Mouse (Mus musculus) layer of hippocampus, postnatal 36 days (tissue): ENCODE results near the gene Hsdl2. TPM values are rescaled to one million over a fixed set of nuclear protein-coding genes. Genes with fewer than 3 reads are reported as not detected.

ENCODE experiments used
- DNase-seq, 2 experiments: peaks; one replicate each; pipeline ENCODE4 v3.0.0; 2022
- total RNA-seq, 2 experiments: library from RNA; stranded (reverse); gene quantifications; 2 replicates each; pipeline ENCODE4 v1.2.3; 2021

Hsdl2 gene
- total RNA-seq, 2 experiments from 2014 or later = 28.2 to 29.0 TPM

DNA sequence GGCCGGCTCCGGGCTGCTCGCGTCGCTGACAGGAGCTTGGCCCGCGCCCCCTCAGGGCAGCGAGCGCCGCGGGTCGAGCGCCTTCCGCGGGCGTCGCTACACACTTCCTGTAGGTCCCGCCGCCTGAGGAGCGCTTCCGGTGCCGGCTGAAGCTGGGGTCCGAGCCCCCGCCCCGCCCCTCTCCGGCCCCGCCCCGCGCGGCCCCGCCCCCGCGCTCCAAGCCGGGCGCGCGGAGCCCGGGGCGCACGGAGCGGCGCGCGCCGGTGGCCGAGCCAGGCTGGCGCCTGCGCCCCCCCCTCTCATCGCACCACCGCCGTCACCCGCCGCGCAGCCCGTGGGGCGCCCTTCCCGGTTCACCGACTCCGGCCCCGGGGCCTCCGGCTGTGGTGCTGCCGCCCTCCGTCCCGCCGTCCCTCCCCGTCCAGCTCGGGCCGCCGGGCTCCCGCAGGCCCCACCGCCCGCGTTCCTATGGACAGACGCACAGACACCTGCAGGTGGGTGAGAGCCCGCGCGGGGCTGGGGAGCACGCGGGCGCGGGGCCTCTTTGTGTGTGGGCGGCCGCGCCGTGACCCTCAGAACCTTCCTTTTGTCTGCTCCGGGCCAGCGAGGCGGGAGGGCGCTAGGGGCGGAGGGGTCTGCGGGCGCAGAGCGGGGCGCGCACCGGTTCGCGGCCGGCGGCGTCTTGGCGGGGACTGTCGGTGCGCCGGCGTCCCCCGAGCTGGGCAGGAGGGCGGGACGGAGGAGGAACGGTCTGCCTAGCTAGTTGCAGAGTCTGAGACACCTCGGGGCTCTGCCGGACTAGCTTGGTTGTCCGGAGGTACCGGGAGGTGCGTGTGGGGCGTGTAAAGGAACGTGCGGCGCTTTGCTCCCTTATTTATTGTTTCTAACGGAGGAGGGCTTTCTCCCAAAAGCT lies 44.9 kb downstream of the Hsdl2 start, which contains the start of gene E130308A19Rik:
Gene E130308A19Rik, plus strand, starts transcription at position 214 of the 913 bp plus-strand sequence.
- DNase-seq = peak; percentile 58 to 59

DNA sequence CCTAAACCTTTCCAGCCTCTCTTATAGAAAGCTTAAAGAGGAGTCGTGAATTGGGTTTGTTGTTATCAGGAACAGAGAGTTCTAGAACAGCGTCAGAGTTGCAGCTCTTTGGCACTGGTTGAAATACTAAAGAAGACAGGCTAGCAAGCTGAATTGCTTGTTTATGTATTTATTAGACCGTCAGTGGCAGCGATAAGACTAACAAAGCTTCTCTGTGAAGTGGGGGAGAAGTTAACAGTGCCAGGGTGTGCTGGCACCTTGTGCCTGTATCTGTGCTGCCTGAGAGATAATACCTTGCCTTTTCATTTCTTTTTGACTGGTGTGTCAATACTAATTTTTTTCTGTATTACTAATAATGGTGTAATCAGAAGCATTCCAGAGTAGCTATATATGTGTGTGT lies 46.9 kb downstream of the Hsdl2 start:
- no peak for DNase-seq

DNA sequence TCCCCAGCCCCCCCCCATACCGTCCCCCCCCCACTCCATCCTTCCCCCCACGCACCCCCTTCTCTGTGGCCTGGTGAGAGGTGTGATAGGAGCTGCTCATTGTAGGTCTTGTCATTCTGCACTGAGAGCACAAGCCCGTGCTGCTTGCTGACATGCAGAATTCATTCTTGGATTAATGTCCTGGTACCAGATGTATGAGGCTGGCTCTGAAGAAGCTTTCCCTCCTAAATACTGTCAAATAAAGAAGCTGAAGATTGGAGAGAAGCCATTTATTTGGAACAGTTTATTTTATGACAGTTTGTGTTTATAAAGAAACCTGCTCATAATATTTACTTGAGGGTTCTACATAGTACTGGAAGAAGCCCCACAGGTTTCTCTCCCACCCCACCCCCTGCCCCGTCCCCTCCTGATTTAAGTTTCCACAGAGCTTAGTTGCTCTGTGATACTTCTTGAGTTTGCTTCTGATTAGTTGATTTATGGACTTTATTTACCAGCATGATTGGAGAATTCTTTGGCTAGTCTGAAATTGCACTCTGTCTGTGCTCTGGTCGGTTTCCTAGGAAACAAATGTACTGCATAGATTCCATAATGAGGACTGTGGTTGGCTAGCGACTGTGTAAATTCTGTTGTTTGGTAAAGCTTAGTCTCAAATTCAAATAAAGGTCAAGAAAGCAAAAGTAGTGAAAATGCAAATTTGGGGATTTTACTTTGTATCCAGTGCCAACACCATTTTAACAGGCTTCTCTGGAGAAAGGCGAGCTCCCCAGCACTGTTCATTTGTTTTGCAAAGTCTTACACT lies 47.9 kb downstream of the Hsdl2 start:
- DNase-seq = no peak

DNA sequence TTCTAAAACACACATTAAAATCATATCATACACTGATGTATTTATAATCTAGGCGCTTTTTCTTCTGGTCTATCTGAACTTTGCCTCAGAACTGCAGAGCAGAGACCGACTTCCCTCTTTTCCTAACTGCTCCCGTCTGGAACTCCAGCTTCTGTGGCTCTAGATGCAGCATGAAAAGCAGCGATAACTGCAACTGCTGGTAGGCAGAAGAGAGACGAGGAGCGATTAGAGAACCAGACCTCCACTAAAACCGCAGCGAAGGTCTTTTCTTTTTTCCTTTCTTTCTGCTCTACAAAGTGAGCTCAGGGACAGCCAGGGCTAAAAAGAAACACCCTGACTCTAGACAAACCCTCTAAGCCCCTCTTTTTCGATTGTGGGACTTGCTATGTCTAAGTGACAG lies 48.8 kb downstream of the Hsdl2 start:
- DNase-seq = no peak

DNA sequence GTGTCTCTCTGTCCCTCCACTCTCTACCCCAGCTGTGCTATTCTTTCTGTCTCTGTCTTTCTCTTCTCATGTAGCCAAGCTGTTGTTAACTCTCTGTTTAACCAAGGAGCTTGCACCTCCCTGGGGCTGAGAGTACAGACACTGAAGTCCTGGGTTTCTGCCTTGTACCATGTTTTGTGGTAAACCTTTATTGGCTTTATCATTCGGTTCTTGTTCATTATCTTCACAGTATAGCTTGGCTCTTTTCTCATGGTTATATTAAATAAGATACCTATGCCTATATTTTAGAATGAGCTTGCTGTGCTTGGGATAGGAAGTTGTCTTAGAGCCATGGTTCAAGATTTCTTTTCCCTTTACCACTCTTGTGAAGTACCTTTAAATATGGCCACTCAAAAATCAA lies 53.2 kb downstream of the Hsdl2 start:
- DNase-seq = no peak

DNA sequence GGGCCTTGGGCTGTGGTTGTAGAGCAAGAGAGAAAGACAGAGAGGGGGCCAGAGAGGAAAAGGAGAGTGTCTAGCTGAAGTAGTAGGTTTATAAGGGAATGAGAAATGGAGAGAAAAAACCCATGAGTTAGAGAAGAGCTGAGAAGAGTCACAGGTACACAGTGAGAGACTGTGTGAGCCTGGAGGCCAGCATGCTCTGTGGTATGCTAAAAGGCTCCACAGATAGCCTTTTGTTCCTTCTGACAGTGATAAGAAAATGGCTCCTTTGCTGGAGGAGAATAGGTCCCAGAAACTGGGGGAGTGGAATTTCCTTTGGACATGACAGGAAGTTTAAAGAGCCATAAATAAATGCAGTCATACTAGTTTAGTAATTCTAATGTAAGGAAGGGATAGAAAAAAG lies 57.8 kb downstream of the Hsdl2 start:
- DNase-seq = no peak

DNA sequence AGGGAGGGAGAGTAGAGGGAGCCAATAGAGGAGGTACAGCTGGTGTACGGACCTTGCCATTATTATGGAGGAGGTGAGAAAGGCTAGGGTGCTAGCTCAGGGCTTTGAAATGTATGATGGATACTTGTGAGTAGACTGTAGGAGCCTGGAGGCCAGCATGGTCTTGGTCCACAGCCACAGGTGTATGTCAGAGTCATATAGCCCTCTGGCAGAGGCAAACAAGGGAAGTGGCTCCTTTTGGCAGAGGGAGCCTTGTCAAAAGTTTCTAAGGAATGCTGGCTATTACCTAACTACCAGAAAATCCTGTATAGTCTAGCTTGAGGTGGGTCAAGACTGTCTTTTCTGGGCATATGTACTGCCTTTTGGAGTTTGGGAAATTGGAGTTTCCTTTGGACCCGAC lies 59.4 kb downstream of the Hsdl2 start:
- no peak for DNase-seq

DNA sequence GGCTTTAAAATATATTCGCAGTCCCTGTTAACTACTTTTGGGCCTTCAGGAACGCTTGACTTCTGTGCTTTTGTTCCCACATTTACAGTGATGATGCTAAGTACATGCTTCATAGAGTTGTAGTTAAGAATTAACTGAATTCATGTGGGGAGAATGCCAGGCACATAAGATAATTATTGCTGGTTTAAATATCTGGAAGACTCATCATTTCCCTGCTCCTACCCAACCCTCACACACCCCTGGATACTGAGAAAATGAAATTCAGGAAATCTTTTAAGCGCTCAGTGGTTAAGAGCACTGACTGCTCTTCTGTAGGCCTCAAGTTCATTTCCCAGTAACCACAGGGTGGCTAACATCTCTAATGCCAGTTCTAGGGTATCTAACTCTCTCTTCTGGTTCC lies 60.7 kb downstream of the Hsdl2 start:
- no peak for DNase-seq

DNA sequence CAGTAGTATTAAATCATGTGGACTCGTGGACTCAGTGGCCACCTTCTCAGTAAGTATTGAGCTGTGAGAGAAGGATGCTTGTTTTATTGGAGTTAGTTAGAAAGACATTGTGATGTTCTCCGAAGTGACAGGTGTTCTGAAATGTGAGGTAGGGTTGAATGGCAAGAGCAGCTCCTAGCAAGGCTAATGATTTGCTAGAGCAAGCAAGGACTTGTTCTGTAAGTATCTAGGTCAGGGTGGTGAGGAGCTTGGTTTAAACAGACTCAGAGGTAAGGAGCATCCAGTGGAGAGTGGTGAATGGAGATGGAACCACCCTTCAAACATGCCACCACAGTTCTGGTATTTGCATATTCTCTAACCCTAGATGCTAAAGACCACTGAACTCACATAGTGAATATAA lies 61.3 kb downstream of the Hsdl2 start:
- DNase-seq = no peak

DNA sequence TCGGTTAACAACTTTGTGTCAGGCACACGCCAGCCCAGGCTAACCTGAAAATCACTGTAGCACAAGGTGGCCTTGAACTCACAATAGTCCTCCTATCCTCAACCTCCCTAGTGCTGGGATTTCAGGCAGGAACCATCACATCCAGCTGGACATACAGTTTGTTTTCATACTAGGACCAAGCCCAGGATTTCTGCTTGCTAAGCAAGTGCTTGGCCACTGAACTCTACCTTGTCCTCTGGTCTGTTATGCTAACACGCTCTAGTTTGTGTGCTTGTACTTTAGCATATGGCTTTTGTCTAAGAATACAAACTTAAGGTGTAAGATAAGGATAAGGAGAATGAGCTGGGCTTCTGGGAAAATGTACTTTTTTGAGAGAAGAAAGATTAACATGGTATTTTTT lies 63.1 kb downstream of the Hsdl2 start:
- DNase-seq = no peak

DNA sequence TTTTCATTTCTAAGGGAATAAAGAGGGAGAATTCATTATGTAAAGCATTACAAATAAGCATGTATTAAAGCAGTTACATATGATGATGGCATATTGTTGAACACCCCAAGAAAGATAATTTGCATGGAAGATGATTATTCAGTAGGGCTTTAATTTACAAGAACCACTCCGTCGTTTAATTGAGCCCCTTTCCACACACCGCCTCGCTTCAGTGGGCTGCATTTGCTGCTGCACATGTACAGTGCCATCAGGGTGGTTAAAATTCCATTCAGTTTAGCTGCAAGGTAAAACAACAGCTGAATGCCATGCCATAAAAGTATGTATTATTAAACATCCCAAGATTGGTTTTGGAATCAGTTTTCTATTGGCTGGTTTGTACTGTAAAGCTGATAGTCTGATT lies 63.6 kb downstream of the Hsdl2 start:
- no peak for DNase-seq

DNA sequence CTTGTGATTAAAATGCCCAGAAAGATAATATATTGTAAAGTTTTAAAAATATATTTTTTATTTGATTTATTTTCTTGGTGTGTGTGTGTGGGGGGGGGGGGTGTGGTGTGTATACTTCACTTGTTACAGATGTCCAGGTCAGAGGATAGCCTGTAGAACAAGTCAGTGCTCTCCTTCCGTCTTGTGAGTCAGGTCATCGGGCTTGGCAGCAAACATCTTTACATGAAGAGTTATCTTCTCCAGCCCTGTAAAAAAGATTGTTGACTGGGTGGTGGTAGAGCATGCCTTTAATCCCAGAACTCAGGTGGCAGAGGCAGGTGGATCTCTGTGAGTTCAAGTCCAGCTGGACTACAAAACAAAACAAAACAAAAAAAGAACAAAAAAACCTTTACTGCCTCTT lies 64.2 kb downstream of the Hsdl2 start:
- DNase-seq = no peak

DNA sequence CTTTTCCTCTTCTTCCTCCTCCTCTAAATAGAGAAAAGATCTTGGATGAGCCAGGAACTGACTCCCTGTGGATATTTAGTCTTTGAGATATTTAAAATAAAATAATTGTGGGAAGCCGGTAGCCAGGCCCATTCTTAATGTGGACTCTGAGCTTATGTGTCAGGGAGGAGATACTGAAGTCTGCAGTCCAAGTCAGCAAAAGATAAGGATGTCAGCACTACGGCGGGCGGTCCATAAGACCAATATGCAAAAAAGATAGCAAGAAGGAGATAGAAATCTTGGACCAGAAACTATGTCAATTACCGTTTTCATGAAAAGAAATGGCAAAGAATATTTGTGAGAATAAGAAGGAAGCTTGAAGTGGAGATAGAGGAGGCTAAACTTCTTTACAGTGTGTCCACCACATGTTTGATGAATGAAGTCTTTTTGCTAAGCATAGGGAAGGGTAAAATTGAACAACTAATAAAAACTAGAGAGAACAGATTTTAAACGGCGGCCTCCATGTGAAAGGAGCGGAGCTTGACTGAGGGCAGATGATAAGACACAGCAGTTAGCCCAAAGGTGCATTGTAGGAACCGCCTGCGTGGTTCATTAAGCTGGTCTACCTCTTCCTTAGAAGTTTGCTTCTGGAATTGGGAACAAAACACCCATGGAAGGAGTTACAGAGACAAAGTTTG lies 64.8 kb downstream of the Hsdl2 start:
- DNase-seq = no peak

DNA sequence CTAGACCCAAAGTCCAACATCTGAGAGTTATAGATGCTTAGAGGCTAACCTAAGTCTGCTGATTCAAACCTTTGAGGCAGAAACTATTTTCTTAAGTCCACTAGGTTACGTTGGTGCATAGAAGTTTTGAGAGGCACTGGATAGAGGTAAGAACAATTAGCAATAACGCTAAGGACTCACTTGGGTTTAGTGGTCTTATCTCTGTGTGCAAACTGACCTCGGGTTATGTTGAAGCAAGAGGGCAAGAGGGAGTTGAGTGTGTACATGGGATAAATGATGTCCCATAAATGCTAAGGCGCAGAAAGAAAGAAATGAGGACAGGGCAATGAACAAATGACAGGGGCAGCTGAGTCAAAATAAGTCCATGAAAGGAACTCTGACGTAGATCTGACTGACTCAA lies 67.8 kb downstream of the Hsdl2 start:
- DNase-seq = no peak

DNA sequence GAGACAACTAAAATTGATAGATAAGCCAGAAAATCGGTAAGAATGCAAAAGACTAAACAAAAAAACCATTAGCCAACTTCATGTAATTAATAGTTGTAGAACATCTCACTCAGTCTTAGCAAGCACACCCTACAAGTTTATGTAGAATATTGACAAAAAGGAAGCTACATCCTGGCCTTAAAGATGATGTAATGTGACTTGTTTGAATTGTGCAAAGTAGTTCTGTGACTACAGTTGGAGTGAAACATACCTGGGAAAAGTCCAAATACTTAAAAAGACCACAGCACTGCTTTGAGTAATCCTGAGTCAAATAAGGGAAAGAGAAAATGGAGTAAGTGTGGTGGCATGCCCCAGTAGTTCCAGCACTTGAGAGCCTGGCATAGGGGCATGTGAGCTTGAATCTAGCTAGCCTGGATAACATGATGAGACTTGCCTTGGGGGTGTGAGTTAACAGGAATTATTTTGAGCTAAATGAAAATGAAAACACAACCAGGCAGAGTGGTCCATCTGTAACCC lies 70.9 kb downstream of the Hsdl2 start:
- DNase-seq = no peak

DNA sequence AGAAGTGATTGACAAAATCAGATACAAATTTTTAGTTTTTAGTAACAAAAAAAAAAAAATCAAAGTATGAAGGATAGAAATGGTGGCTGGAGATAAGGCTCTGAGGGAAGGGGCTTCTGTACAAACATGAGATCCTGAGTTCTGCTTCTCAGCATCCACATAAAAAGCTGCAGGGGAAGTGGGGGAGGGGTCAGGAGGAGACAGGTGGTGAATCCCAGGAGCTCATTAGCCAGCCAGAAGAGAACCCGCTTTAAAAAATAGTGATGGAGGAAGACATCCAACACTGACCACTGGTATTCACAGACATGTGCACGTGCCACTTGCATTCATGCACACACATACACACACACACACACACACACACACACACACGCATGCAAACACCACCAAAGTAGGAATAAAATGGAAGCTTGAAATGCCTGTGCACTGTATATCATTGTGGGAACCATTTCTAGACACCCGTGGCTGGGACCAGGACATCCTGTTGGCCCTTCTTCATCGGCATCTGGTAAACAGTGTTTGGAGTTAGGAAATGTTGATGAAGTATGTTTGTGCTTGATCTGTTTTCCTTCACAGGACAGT lies 74.8 kb downstream of the Hsdl2 start:
- no peak for DNase-seq

DNA sequence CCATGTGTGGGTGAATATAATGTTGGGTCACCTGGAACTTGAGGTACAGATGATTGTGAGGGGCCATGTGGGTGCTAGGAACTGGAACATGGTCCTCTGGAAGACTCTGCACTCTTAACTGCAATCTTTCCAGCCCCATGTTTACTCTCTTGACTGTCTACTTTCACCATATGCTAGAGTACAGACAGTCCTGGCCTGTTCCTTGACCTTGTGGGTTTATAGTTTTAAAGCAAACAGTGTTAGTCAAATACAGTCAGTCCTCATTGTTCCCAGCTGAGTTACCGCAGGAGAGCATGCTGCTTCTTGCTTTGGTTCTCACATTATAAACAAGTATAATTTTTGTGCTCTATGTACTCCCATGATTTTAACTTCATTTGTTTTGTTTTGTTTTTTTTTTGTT lies 80.8 kb downstream of the Hsdl2 start:
- DNase-seq = no peak

DNA sequence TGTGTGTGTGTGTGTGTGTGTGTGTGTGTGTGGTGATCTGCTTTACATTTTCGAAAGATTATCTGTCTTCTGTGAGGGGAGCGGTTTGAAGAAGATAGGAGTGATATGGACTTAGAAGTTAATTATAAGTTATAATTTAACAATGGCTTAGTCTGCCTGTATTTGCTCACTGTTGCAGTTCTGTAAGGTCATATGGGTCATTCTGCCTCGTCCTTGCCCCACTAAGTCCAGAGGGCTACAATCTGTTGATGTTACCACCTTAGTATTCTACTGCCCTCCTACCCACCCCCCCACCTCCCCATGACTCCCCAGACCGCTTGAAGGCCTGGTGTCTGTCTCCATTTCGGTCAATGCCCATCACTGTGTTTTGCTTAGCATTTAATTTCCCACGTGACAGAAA lies 82.1 kb downstream of the Hsdl2 start:
- no peak for DNase-seq

DNA sequence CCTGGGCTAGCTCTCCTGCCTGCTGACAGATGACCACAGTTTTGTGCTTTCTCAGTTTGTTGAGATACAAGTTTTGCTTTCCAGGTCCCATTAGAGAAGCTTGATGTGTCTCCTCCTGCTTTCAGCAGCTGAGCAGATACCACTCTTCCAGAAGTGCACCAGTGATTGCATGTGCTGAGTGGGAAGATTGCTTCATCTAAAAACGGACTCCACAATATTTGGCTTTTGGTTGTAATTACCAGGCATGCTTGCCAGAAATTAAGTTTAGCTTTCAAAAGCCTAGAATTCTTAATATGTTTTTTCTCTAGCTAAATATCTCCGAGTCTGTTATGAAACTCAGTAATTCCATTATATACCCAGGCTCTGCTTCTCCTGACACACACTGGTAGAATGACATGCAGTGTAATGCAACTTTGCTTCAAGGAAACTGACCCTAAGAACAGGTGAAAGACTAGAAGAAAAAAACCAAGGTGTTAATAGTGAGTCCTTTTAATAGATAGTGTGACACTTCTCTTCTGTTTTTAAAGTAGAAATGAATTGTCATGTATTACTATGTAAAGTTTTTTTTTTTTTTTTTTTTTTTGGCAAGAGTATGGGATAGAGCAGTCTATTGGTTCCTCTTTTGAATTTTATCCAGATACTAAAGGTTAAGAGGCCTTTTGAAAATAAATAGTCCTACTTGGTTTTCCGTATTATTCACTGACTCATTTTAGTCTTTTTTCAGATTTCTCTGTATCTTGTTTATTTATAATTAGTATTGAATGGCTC lies 85.4 kb downstream of the Hsdl2 start:
- no peak for DNase-seq

DNA sequence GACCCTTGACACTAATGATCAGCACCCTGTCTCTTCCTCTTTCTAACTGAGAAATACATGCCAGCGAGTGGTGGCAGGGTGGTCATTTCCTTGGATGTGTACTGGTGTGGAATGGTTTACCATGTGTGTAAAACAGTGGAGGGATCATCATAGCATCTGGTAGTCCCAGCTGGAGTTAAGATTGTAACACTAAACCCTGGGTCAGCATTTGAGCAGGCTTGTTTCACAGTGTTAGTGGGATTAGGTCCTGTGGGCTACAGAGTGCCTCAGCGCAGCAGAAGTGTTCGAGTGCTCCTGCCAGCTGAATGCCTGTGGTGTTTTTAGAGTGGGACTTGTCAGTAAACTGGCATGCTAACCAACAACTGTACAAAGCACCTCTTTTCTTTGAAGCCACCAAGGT lies 86.7 kb downstream of the Hsdl2 start:
- no peak for DNase-seq
